Mouse (Mus musculus): Measurements from ENCODE around the gene Spata45. TPM values are rescaled to one million over a fixed set of nuclear protein-coding genes. Genes with fewer than 3 reads are reported as not detected.

Spata45 gene
- polyA plus RNA-seq, 1 experiment: not detected

- TF ChIP-seq MYOD1 (IDR thresholded peaks at IDR 0.05; ENCODE audit: control insufficient read depth in 1 of 3, insufficient read length in 2 of 3, low read depth in 2 of 3) (no peak), MAX (IDR thresholded peaks at IDR 0.05; ENCODE audit: low read depth) (no peak), E2F4 (IDR thresholded peaks at IDR 0.05; ENCODE audit: insufficient read depth) (no peak), TCF12 (IDR thresholded peaks at IDR 0.05; ENCODE audit: insufficient read depth, poor library complexity, severe bottlenecking) (no peak), REST (IDR thresholded peaks at IDR 0.05; ENCODE audit: insufficient read depth, insufficient read length) (no peak), POLR2AphosphoS2 (IDR thresholded peaks at IDR 0.05; ENCODE audit: insufficient read length, low read depth) (no peak), TCF3 (IDR thresholded peaks at IDR 0.05; ENCODE audit: insufficient read length, low read depth) (no peak), CEBPB (IDR thresholded peaks at IDR 0.05; ENCODE audit: insufficient read depth, poor library complexity, severe bottlenecking) (no peak), SRF (IDR thresholded peaks at IDR 0.05; ENCODE audit: control insufficient read depth, insufficient read length, low read depth) (no peak), POLR2A (IDR thresholded peaks at IDR 0.05; ENCODE audit: insufficient read length, low read depth) (no peak), MYOG (IDR thresholded peaks at IDR 0.05; ENCODE audit: control insufficient read depth in 1 of 3, insufficient read depth in 1 of 3, insufficient read length in 2 of 3, low read depth in 2 of 3) (no peak), USF1 (IDR thresholded peaks at IDR 0.05; ENCODE audit: low read depth) (no peak)
- Histone ChIP-seq H3K4me3 (no peak overlapping the region), H3K36me3 (ENCODE audit: control insufficient read depth, insufficient read depth) (no peaks in the 10 kb centered on the region), H3K4me2 (ENCODE audit: low read depth) (no peak overlapping the region), H3K79me2 (ENCODE audit: control insufficient read depth, insufficient read depth) (no peaks in the 10 kb centered on the region), H3K27me3 (ENCODE audit: control insufficient read depth, insufficient read depth, insufficient read length) (no peaks in the 10 kb centered on the region), H3ac (ENCODE audit: control insufficient read depth, insufficient read length) (no peak overlapping the region)
Observed at GRCm38 (mm10) chr1:191089355-191089754, 52.9 kb downstream of the Spata45 start.

- Histone ChIP-seq H3ac (ENCODE audit: control insufficient read depth, insufficient read length) (no peak overlapping the region), H3K4me2 (ENCODE audit: low read depth) (no peak overlapping the region), H3K36me3 (ENCODE audit: control insufficient read depth, insufficient read depth) (no peaks in the 10 kb centered on the region), H3K4me3 (no peak overlapping the region), H3K27me3 (ENCODE audit: control insufficient read depth, insufficient read depth, insufficient read length) (no peaks in the 10 kb centered on the region), H3K79me2 (ENCODE audit: control insufficient read depth, insufficient read depth) (no peaks in the 10 kb centered on the region)
- TF ChIP-seq TCF3 (IDR thresholded peaks at IDR 0.05; ENCODE audit: insufficient read length, low read depth) (no peak), E2F4 (IDR thresholded peaks at IDR 0.05; ENCODE audit: insufficient read depth) (no peak), POLR2A (IDR thresholded peaks at IDR 0.05; ENCODE audit: insufficient read length, low read depth) (no peak), SRF (IDR thresholded peaks at IDR 0.05; ENCODE audit: control insufficient read depth, insufficient read length, low read depth) (no peak), REST (IDR thresholded peaks at IDR 0.05; ENCODE audit: insufficient read depth, insufficient read length) (no peak), MYOD1 (IDR thresholded peaks at IDR 0.05; ENCODE audit: control insufficient read depth in 1 of 3, insufficient read length in 2 of 3, low read depth in 2 of 3) (no peak), MAX (IDR thresholded peaks at IDR 0.05; ENCODE audit: low read depth) (no peak)
Observed at GRCm38 (mm10) chr1:191092050-191092449, 55.6 kb downstream of the Spata45 start.

Other genes with a start within 250 kb of the Spata45 start
- 18.9 TPM for gene Rps6kc1, start 124.9 kb upstream of the Spata45 start, polyA plus RNA-seq (2012; fragmentation: generic; extraction: Trizol)
- gene Angel2, start 111.5 kb upstream of the Spata45 start, polyA plus RNA-seq (2012; fragmentation: generic; extraction: Trizol): 17.7 TPM
- gene Vash2, start 57.3 kb upstream of the Spata45 start, polyA plus RNA-seq (2012; fragmentation: generic; extraction: Trizol): 20.0 TPM
- gene Flvcr1, start 10.5 kb upstream of the Spata45 start, polyA plus RNA-seq (2012; fragmentation: generic; extraction: Trizol): 2.2 TPM
- 10.7 TPM for gene Tatdn3, start 26.3 kb downstream of the Spata45 start, polyA plus RNA-seq (2012; fragmentation: generic; extraction: Trizol)
- gene Nsl1, start 26.4 kb downstream of the Spata45 start, polyA plus RNA-seq (2012; fragmentation: generic; extraction: Trizol): 4.4 TPM
- gene Batf3, start 61.2 kb downstream of the Spata45 start, polyA plus RNA-seq (2012; fragmentation: generic; extraction: Trizol): 0.07 TPM
- not detected for gene Fam71a, start 128.2 kb downstream of the Spata45 start, polyA plus RNA-seq (2012; fragmentation: generic; extraction: Trizol)
- 59.6 TPM for gene Atf3, start 181.4 kb downstream of the Spata45 start, polyA plus RNA-seq (2012; fragmentation: generic; extraction: Trizol)